Mouse (Mus musculus): ENCODE results near the gene Cox18. TPM values are rescaled to one million over a fixed set of nuclear protein-coding genes. Genes with fewer than 3 reads are reported as not detected.

The Cox18 gene
- polyA plus RNA-seq, 1 experiment from 2014 or later = 29.0 TPM

Other genes starting within 250 kb of the Cox18 start
- 27.8 and 28.8 TPM in 2 replicates for gene Ankrd17, start 142.6 kb upstream of the Cox18 start, polyA plus RNA-seq (2014; fragmentation: Nextera tagmentation; extraction: Ambion mirVana)
- 6.5 and 8.4 TPM in 2 replicates for gene Gm9958, start 143.2 kb upstream of the Cox18 start, polyA plus RNA-seq (2014; fragmentation: Nextera tagmentation; extraction: Ambion mirVana)
- gene Alb, start 236.9 kb upstream of the Cox18 start, polyA plus RNA-seq (2014; fragmentation: Nextera tagmentation; extraction: Ambion mirVana) = 0.20 and 1.3 TPM in 2 replicates

Measured in embryonic facial prominence, embryonic 11.5 days (tissue).